Mouse (Mus musculus) frontal cortex, postnatal 36 days (tissue): Measurements from ENCODE around the gene Anxa2.
A peak's percentile ranks its signal among the peaks of the same experiment; 100 is the strongest.

Experiments
- DNase-seq, 2 experiments: peaks; one replicate each; pipeline ENCODE4 v3.0.0; 2022; ENCODE audit warnings: low spot score in 2 of 2

Anxa2 gene

DNA sequence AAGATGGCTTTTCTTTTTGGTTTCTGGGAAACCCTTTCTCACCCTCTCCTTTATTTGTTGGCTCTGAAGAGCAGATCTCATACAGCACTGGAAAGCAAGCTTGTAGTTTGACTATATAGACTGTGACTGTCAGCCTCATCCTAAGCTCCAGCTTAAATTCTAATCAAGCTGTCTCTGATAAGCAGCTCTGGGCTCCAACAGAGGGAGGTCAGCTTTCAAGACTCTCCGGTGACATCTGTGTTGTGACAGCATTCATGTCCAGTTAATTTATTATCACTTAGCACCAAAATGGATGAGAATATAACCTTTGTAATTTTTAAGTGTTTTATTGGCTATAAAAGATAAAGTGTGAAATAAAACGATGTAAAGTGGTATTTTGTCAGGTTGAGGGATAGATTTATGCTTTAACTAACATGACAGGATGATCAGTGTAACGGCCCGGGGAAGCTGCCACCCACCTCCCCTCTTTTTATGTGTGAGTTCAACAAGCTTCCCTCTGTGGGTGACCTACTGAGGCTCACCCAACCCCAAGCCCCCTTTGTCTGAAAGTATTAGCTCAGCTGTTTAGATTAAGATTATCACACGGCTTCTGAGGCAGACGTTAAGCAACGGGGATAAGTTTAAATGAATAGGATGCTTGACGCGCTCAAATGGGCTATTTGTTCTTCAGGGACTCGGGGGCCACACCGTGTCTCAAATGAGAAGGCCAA lies 58.6 kb downstream of the Anxa2 start:
- DNase-seq: no peak

DNA sequence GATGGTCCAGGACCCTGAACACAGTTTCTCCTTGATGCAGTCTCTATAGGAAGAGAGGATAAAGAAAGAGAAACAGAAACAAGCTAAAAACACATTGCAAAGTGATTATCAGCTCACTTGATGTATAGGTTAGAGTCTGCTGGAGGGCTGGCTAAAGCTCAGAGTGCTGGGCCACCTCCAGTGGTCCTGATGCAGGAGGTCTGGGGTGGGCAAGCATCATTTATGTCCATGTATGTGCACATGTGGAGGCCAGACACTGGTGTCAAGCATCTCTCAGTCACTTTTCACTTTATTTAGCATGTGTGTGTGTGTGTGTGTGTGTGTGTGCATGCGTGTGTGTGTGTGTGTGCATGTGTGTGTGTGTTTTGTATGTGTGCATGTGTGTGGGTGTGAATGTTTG lies 59.3 kb downstream of the Anxa2 start:
- DNase-seq: no peak

DNA sequence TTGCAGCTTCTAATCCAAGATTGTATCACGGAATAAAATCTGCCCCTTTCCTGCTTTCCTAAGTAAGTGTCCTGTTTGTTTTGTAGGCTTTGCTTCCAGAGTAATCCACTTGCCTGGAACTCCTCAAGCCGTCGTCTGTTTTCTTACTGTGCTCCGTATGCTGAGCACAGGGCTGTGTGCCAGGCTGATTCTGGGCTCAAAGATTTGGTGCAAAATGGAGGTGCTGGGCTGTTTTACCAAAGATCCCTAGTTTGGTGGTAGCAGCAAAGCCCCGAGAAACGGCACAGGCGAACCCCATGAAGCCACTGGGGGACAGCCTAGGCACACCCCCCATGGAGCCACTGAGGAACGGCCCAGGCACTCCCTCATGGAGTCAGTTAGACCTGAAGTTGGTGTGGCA lies 60.8 kb downstream of the Anxa2 start:
- no peak for DNase-seq

DNA sequence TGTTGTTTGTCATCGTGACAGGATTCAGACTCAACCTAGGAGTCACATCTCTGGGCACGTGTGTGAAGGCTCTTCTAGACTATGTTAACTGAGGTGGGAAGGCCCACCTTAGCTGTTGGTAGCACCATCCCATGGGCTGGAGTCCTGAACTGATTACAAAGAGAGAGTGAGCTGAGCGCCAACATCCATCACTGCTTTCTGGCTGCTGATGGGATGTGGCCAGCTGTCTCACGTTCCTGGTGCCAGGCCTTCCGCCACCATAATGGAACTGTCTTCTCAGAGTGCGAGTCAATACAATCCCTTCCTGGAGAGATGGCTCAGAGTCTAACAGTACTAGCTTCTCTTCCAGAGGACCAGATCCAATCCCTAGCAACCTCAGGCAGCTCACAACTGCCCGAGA lies 62.0 kb downstream of the Anxa2 start:
- no peak for DNase-seq

DNA sequence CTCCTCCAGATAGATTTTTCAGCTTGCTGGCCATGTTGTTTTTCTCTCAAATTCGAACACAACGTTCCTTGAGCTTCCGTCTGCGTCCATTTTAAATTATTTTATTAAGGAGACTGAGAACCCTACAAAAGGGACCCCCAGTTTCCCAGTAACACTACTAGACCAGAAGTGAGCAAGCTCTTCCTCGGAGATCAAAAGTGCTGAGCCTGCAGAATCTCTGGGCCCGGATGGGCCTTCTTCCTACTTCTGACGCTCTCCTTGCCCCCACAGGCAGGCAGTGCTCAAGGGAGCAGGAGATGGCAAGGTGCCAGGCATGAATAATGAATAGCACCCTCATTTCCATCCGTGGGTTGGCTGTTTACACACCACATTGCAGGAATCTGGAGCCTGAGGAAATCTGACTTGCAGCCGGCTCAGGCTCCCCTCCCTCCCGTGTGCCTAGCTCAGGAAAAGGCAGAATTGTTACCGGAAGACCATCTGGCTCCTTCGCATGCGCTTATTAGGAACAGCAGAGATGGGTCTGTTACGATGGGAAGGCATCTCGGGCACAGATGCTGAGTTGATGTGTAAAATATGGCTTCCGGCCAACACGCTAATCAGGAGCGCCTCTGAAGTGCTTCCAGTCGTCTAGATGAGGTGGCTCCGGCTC lies 64.1 kb downstream of the Anxa2 start:
- peak; percentile 68 to 84 for DNase-seq
